Comparison of ENCODE assay signal across 9 mouse cellular contexts in the genomic region with DNA sequence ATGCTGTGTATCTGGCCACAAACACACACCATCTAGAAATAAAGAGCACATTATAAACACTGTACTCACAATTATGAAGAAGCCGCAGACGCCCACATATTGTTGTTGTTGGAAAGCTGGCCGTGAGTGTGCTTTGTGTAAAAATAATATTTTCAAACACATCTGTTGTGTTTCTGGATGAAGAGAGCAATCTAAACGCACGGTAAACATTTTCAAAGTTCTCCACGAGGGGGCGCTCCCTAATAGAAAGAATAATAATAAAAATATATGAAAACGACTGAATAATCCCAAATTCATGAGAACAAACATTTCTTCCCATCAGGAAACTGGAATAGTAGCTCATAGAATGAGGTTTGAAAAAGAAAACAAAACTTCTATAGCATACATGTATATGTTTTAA.
A peak's percentile ranks its signal among the peaks of the same experiment; 100 is the strongest.
DNase-seq lines count a peak whose midpoint lies in the region; ATAC-seq and TF ChIP-seq lines count a peak whose summit lies in the region.
"Had no signal": no experiment of that assay in that cellular context is flagged by ENCODE, and none has a peak within 500 bp of the region (broad histone marks: within the 10 kb centered on the region; RNA-seq: fewer than 3 reads in every experiment).

No protein-coding gene starts in this region.

- no peak for TF ChIP-seq EP300 in liver, embryonic 14.5 days (IDR thresholded peaks at IDR 0.05; ENCODE audit: low read depth)

- H3K9ac ChIP-seq in forebrain, embryonic 11.5 days (ENCODE audit: low read length), result no peak overlapping the region
- no peak overlapping the region for H3K9ac ChIP-seq in forebrain, embryonic 16.5 days (replicated peaks; ENCODE audit: low read depth, low read length)
- no peak overlapping the region for H3K9ac ChIP-seq in liver, embryonic 14.5 days (replicated peaks)
- H3K9ac ChIP-seq in liver, embryonic 12.5 days, result no peak overlapping the region
- H3K9ac ChIP-seq: neural tube, embryonic 13.5 days had no signal

- no peak; the same call in 1 of the 2 replicates for ATAC-seq in forebrain, embryonic 11.5 days (replicated peaks; ENCODE audit: low FRiP score)
- no peak for ATAC-seq in forebrain, embryonic 16.5 days
- ATAC-seq in liver, embryonic 14.5 days (ENCODE audit: insufficient read depth), result no peak
- no peak for ATAC-seq in liver, embryonic 12.5 days

- no peaks in the 10 kb centered on the region for H3K27me3 ChIP-seq in forebrain, embryonic 11.5 days (ENCODE audit: control insufficient read depth, insufficient read depth, low read length)
- H3K27me3 ChIP-seq in forebrain, embryonic 16.5 days (replicated peaks; ENCODE audit: control insufficient read depth, insufficient read depth, low read length), result no peaks in the 10 kb centered on the region
- no peaks in the 10 kb centered on the region for H3K27me3 ChIP-seq in liver, embryonic 14.5 days (ENCODE audit: control insufficient read depth, insufficient read depth, low read length)
- no peaks in the 10 kb centered on the region for H3K27me3 ChIP-seq in liver, embryonic 12.5 days (replicated peaks)
- H3K27me3 ChIP-seq: neural tube, embryonic 13.5 days had no signal

- TF ChIP-seq CTCF in liver, embryonic 14.5 days (IDR thresholded peaks at IDR 0.05; ENCODE audit: low read depth), result peak; percentile 23; the same call in 1 of the 2 replicates

- no peak overlapping the region for H3K4me3 ChIP-seq in forebrain, embryonic 11.5 days (ENCODE audit: low read depth, low read length)
- no peak overlapping the region for H3K4me3 ChIP-seq in forebrain, embryonic 16.5 days (replicated peaks; ENCODE audit: low read length)
- H3K4me3 ChIP-seq in liver, embryonic 14.5 days (ENCODE audit: insufficient read depth in 1 of 2, low read depth in 2 of 2, low read length in 2 of 2), result no peak overlapping the region
- H3K4me3 ChIP-seq in liver, embryonic 12.5 days, result no peak overlapping the region
- H3K4me3 ChIP-seq: neural tube, embryonic 13.5 days had no signal

- H3K4me2 ChIP-seq in forebrain, embryonic 11.5 days (ENCODE audit: low read depth, low read length, severe bottlenecking), result no peak overlapping the region
- no peak overlapping the region for H3K4me2 ChIP-seq in forebrain, embryonic 16.5 days (ENCODE audit: low read length)
- H3K4me2 ChIP-seq in liver, embryonic 14.5 days (ENCODE audit: low read depth), result no peak overlapping the region
- no peak overlapping the region for H3K4me2 ChIP-seq in liver, embryonic 12.5 days
- H3K4me2 ChIP-seq: neural tube, embryonic 13.5 days had no signal

- no peak overlapping the region for H3K27ac ChIP-seq in forebrain, embryonic 11.5 days (ENCODE audit: low read depth, low read length)
- no peak overlapping the region for H3K27ac ChIP-seq in forebrain, embryonic 16.5 days (ENCODE audit: low read length)
- H3K27ac ChIP-seq in liver, embryonic 14.5 days, result no peak overlapping the region
- H3K27ac ChIP-seq in liver, embryonic 12.5 days, result no peak overlapping the region
- H3K27ac ChIP-seq: neural tube, embryonic 13.5 days had no signal

- H3K36me3 ChIP-seq in forebrain, embryonic 11.5 days (ENCODE audit: control insufficient read depth, insufficient read depth, low read length), result no peaks in the 10 kb centered on the region
- no peaks in the 10 kb centered on the region for H3K36me3 ChIP-seq in forebrain, embryonic 16.5 days (ENCODE audit: control insufficient read depth, insufficient read depth)
- no peaks in the 10 kb centered on the region for H3K36me3 ChIP-seq in liver, embryonic 14.5 days (replicated peaks; ENCODE audit: control insufficient read depth, insufficient read depth, low read depth)
- H3K36me3 ChIP-seq in liver, embryonic 12.5 days, result no peaks in the 10 kb centered on the region
- H3K36me3 ChIP-seq: neural tube, embryonic 13.5 days had no signal

- 21% methylated on average over 8 of the region's 8 CpGs for WGBS in forebrain, embryonic 11.5 days
- 8% methylated on average over 8 of the region's 8 CpGs for WGBS in forebrain, embryonic 16.5 days
- 12% methylated on average over 8 of the region's 8 CpGs for WGBS in liver, embryonic 14.5 days (ENCODE audit: insufficient replicate concordance)
- WGBS in liver, embryonic 12.5 days (ENCODE audit: insufficient replicate concordance), result 12% methylated on average over 8 of the region's 8 CpGs

- no peaks in the 10 kb centered on the region for H3K9me3 ChIP-seq in forebrain, embryonic 11.5 days (ENCODE audit: control insufficient read depth, low read length)
- H3K9me3 ChIP-seq in forebrain, embryonic 16.5 days (ENCODE audit: control insufficient read depth, low read length), result no peaks in the 10 kb centered on the region
- no peaks in the 10 kb centered on the region for H3K9me3 ChIP-seq in liver, embryonic 14.5 days (ENCODE audit: control insufficient read depth, low read length)
- no peaks in the 10 kb centered on the region for H3K9me3 ChIP-seq in liver, embryonic 12.5 days (replicated peaks)
- H3K9me3 ChIP-seq: neural tube, embryonic 13.5 days had no signal

- H3K4me1 ChIP-seq in forebrain, embryonic 11.5 days (replicated peaks; ENCODE audit: control insufficient read depth, insufficient read depth, low read length), result no peaks in the 10 kb centered on the region
- 0 out of 2 replicates have a peak, but pooled peaks cover 6% of the 10 kb centered on the region for H3K4me1 ChIP-seq in forebrain, embryonic 16.5 days (replicated peaks; ENCODE audit: control insufficient read depth, insufficient read depth, low read length)
- H3K4me1 ChIP-seq in liver, embryonic 14.5 days (replicated peaks; ENCODE audit: control insufficient read depth in 2 of 2, insufficient read depth in 2 of 2, low read length in 1 of 2), result no peaks in the 10 kb centered on the region
- H3K4me1 ChIP-seq in liver, embryonic 12.5 days, result no peaks in the 10 kb centered on the region
- H3K4me1 ChIP-seq: neural tube, embryonic 13.5 days had no signal

- peak; percentile 50 for DNase-seq in forebrain, embryonic 11.5 days (ENCODE audit: low spot score)
- no peak for DNase-seq in liver, embryonic 14.5 days (ENCODE audit: low read depth in 3 of 3, low spot score in 3 of 3)
- DNase-seq in adipocyte (ENCODE audit: low spot score) (peak; percentile 18), MN1 (ENCODE audit: low spot score) (no peak)
- peak; percentile 54 for DNase-seq in layer of hippocampus, adult 11-12 months (ENCODE audit: low spot score)
- peak; percentile 5 for DNase-seq in right cerebral cortex, postnatal 25 days

Comparison
In these comparisons a context has a peak if more than half of its experiments do, and no peak if none do; other contexts are left out.
1. DNase-seq: peak in forebrain, embryonic 11.5 days (single experiment), adipocyte (single experiment), layer of hippocampus, adult 11-12 months (single experiment) and right cerebral cortex, postnatal 25 days (single experiment); none in liver, embryonic 14.5 days (0 of 3) and MN1 (single experiment).